Mouse (Mus musculus) liver, adult 2 months (tissue): ENCODE measurements at regions not wholly inside any gene's neighbourhood (a gene's known extent, or its start where the extent isn't known, plus 50 kb on each side); places are given as distances from the start of the nearest gene placed in this dataset.

ENCODE experiments used
- CTCF ChIP-seq: fragments of 200-500 bp; IDR thresholded peaks from 2 replicates; pipeline ENCODE4 v1.5.1; 2011; ENCODE audit warnings: low read depth, low read length, control low read depth
- POLR2A ChIP-seq: fragments of 200-500 bp; IDR thresholded peaks from 2 replicates; pipeline ENCODE4 v1.6.1; 2011; ENCODE audit warnings: low read length, control low read depth; ENCODE audit not compliant: insufficient read depth; ENCODE audit errors: extremely low read depth

DNA sequence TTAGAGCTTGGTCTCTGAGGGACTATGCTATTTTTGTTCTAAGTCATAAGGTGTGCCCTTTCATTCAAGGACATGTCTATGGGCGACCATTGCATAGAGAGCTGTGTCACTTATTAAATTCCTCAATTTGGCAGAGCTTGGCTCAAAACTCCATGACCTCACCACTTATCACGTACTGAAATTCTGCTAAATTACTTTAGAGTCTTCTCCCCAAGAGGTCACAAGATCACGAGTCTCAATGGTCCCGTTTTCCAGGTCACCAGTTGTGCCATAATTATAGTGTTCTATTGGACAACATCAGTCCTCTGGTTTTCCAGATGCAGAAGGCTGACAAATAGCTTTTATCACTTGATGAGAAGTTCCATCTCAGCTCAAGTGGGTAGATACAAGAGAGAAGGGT lies 576.9 kb downstream of the Dok5 start:
- TF ChIP-seq POLR2A (no peak), CTCF (no peak)
